ENCODE assay signal across 7 mouse cellular contexts in genomic region chr15:85672376-85672775, GRCm38 (mm10).
DNase-seq lines count a peak whose midpoint lies in the region; ATAC-seq and TF ChIP-seq lines count a peak whose summit lies in the region.

No protein-coding gene starts in this region.

- TF ChIP-seq CTCF in layer of hippocampus, adult 2 months (conservative IDR thresholded peaks at IDR 0.05) = no peak

- peak overlapping the region; percentile 81 for H3K4me2 ChIP-seq in embryonic facial prominence, embryonic 15.5 days (replicated peaks)
- peak overlapping the region; percentile 80 for H3K4me2 ChIP-seq in hindbrain, embryonic 16.5 days (ENCODE audit: low read length)
- peak overlapping the region; percentile 81 for H3K4me2 ChIP-seq in neural tube, embryonic 12.5 days (replicated peaks)

- H3K4me3 ChIP-seq in layer of hippocampus, adult 2 months = peak overlapping the region; percentile 96
- H3K4me3 ChIP-seq in embryonic facial prominence, embryonic 15.5 days (replicated peaks) = peak overlapping the region; percentile 93
- H3K4me3 ChIP-seq in hindbrain, embryonic 16.5 days (ENCODE audit: low read length) = peak overlapping the region; percentile 90
- peak overlapping the region; percentile 77 for H3K4me3 ChIP-seq in neural tube, embryonic 12.5 days

- WGBS in embryonic facial prominence, embryonic 15.5 days = 49% methylated on average over 3 of the region's 3 CpGs
- WGBS in hindbrain, embryonic 16.5 days = 41% methylated on average over 3 of the region's 3 CpGs
- WGBS in neural tube, embryonic 12.5 days = 79% methylated on average over 3 of the region's 3 CpGs

- no peaks in the 10 kb centered on the region for H3K9me3 ChIP-seq in embryonic facial prominence, embryonic 15.5 days (replicated peaks)
- H3K9me3 ChIP-seq in hindbrain, embryonic 16.5 days (ENCODE audit: control insufficient read depth, low read length) = no peaks in the 10 kb centered on the region
- H3K9me3 ChIP-seq in neural tube, embryonic 12.5 days = no peaks in the 10 kb centered on the region

- no peaks in the 10 kb centered on the region for H3K27me3 ChIP-seq in embryonic facial prominence, embryonic 15.5 days
- H3K27me3 ChIP-seq in hindbrain, embryonic 16.5 days (replicated peaks; ENCODE audit: control insufficient read depth, insufficient read depth, low read length) = no peaks in the 10 kb centered on the region
- H3K27me3 ChIP-seq in neural tube, embryonic 12.5 days (replicated peaks) = peaks cover 35% of the 10 kb centered on the region

- H3K9ac ChIP-seq in embryonic facial prominence, embryonic 15.5 days = peak overlapping the region; percentile 99
- H3K9ac ChIP-seq in hindbrain, embryonic 16.5 days (ENCODE audit: low read depth, low read length) = peak overlapping the region; percentile 98
- H3K9ac ChIP-seq in neural tube, embryonic 12.5 days = peak overlapping the region; percentile 97

- H3K4me1 ChIP-seq in embryonic facial prominence, embryonic 15.5 days = peaks cover 59% of the 10 kb centered on the region
- peaks cover 44% of the 10 kb centered on the region for H3K4me1 ChIP-seq in hindbrain, embryonic 16.5 days (ENCODE audit: control insufficient read depth, insufficient read depth, low read depth, low read length)
- H3K4me1 ChIP-seq in neural tube, embryonic 12.5 days = peaks cover 53% of the 10 kb centered on the region

- ATAC-seq in embryonic facial prominence, embryonic 15.5 days (ENCODE audit: insufficient number of reproducible peaks, low FRiP score, low TSS enrichment, low read depth) = no peak
- ATAC-seq in hindbrain, embryonic 16.5 days = no peak
- ATAC-seq in neural tube, embryonic 12.5 days (ENCODE audit: low FRiP score, low read depth) = no peak

- no peak for DNase-seq in layer of hippocampus, adult 2 months (ENCODE audit: low spot score in 2 of 2)
- no peak for DNase-seq in layer of hippocampus, adult 9-10 months (ENCODE audit: low spot score)
- DNase-seq in right cerebral cortex, adult 2 months (ENCODE audit: low spot score in 2 of 2) = no peak
- no peak for DNase-seq in adrenal gland, postnatal 14 days

- H3K27ac ChIP-seq in layer of hippocampus, adult 2 months = peak overlapping the region; percentile 100
- peak overlapping the region; percentile 98; the same call in 1 of the 2 replicates for H3K27ac ChIP-seq in embryonic facial prominence, embryonic 15.5 days (replicated peaks)
- peak overlapping the region; percentile 97 for H3K27ac ChIP-seq in hindbrain, embryonic 16.5 days (ENCODE audit: low read depth, low read length)
- H3K27ac ChIP-seq in neural tube, embryonic 12.5 days = no peak overlapping the region

- peaks cover 8% of the 10 kb centered on the region; the same call in 1 of the 2 replicates for H3K36me3 ChIP-seq in embryonic facial prominence, embryonic 15.5 days
- H3K36me3 ChIP-seq in hindbrain, embryonic 16.5 days (ENCODE audit: control insufficient read depth, insufficient read depth, low read length) = no peaks in the 10 kb centered on the region
- peaks cover 15% of the 10 kb centered on the region for H3K36me3 ChIP-seq in neural tube, embryonic 12.5 days
